Mouse (Mus musculus) MEL (cell line): ENCODE results near the gene Ccdc85c.

ENCODE experiments used
- CTCF ChIP-seq, 3 experiments: IDR thresholded peaks in 2 of 3; conservative IDR thresholded peaks in 1 of 3; 2 replicates each; pipeline ENCODE4 v1.5.1; 2011 to 2012; ENCODE audit warnings: low read length in 3 of 3, low read depth in 2 of 3, mild to moderate bottlenecking in 2 of 3, improper control_type of control experiment in 1 of 3, inconsistent platforms in 1 of 3, mixed read lengths in 1 of 3, moderate library complexity in 1 of 3; ENCODE audit not compliant: control insufficient read depth in 1 of 3, insufficient read depth in 1 of 3, poor library complexity in 1 of 3, severe bottlenecking in 1 of 3
- HCFC1 ChIP-seq: IDR thresholded peaks from 2 replicates; pipeline ENCODE4 v1.6.1; 2012; ENCODE audit warnings: low read depth, mild to moderate bottlenecking, inconsistent platforms, low read length, improper control_type of control experiment, moderate library complexity
- POLR2A ChIP-seq, 2 experiments: IDR thresholded peaks; 2 replicates each; pipeline ENCODE4 v1.6.1; 2011 to 2012; ENCODE audit warnings: low read length in 2 of 2, mild to moderate bottlenecking in 2 of 2, control low read depth in 1 of 2, improper control_type of control experiment in 1 of 2, low read depth in 1 of 2, moderate library complexity in 1 of 2; ENCODE audit not compliant: control insufficient read depth in 1 of 2, insufficient read depth in 1 of 2, poor library complexity in 1 of 2
- TAL1 ChIP-seq: IDR thresholded peaks from 2 replicates; pipeline ENCODE4 v1.6.1; 2012; ENCODE audit warnings: mild to moderate bottlenecking, inconsistent platforms, low read length, moderate library complexity, mixed read lengths

DNA sequence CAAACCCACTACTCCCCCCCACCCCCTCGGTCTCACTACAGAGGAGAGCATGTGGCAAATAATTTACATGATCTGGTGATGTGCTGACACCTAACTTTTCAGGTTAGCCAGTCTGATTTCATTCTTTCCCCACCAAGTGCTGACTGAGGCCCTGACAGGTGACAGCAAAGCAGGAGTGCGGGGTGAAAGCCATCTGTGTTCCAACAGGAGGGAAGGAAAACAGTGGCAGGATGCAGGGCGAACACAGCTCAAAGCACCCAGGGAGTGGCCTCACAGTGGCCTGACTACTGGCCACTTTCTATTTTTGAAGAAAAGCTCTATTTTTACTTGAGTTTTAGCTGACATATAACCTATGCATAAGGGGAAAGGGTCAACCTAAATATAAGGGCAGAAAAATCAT, 111.5 kb downstream of the Ccdc85c start:
- TF ChIP-seq CTCF (IDR thresholded peaks at IDR 0.05 in 2 of 3, conservative IDR thresholded peaks at IDR 0.05 in 1 of 3; ENCODE audit: control insufficient read depth in 1 of 3, insufficient read depth in 1 of 3, low read depth in 2 of 3, low read length in 3 of 3, poor library complexity in 1 of 3, severe bottlenecking in 1 of 3) (no peak), TAL1 (no peak), POLR2A (IDR thresholded peaks at IDR 0.05; ENCODE audit: control insufficient read depth in 1 of 2, insufficient read depth in 1 of 2, low read depth in 1 of 2, low read length in 2 of 2, poor library complexity in 1 of 2) (no peak), HCFC1 (no peak)
